ENCODE assay signal across 11 mouse cellular contexts in genomic region chr11:68089885-68090592, GRCm38 (mm10).
DNase-seq lines count a peak whose midpoint lies in the region; ATAC-seq and TF ChIP-seq lines count a peak whose summit lies in the region.
"Had no signal": no experiment of that assay in that cellular context is flagged by ENCODE, and none has a peak within 500 bp of the region (broad histone marks: within the 10 kb centered on the region; RNA-seq: fewer than 3 reads in every experiment).

No protein-coding gene starts in this region.

- H3K36me3 ChIP-seq in heart, postnatal 0 days (replicated peaks; ENCODE audit: control insufficient read depth, insufficient read depth, low read length), result no peaks in the 10 kb centered on the region
- H3K36me3 ChIP-seq in ES-E14 (ENCODE audit: control insufficient read depth, insufficient read depth, low read length, poor library complexity, severe bottlenecking), result no peaks in the 10 kb centered on the region
- H3K36me3 ChIP-seq in embryonic facial prominence, embryonic 10.5 days (replicated peaks), result no peaks in the 10 kb centered on the region
- H3K36me3 ChIP-seq: midbrain, embryonic 12.5 days had no signal

- no peak overlapping the region for H3K4me2 ChIP-seq in heart, postnatal 0 days (ENCODE audit: low read depth, low read length)
- H3K4me2 ChIP-seq: midbrain, embryonic 12.5 days had no signal

- WGBS in heart, postnatal 0 days, result 29% methylated on average over 13 of the region's 13 CpGs
- WGBS in embryonic facial prominence, embryonic 10.5 days, result 56% methylated on average over 13 of the region's 13 CpGs

- no peak overlapping the region for H3K9ac ChIP-seq in heart, postnatal 0 days (replicated peaks; ENCODE audit: low read depth, low read length)
- peak overlapping the region; percentile 42; the same call in 1 of the 2 replicates for H3K9ac ChIP-seq in ES-E14 (ENCODE audit: insufficient read depth, low read depth, low read length, poor library complexity, severe bottlenecking)
- H3K9ac ChIP-seq: midbrain, embryonic 12.5 days had no signal

- H3K27ac ChIP-seq in heart, postnatal 0 days (ENCODE audit: low read depth), result no peak overlapping the region; the same call in 1 of the 2 replicates
- no peak overlapping the region for H3K27ac ChIP-seq in ES-E14 (ENCODE audit: insufficient read depth, low read depth, low read length, poor library complexity, severe bottlenecking)
- peak overlapping the region; percentile 73 for H3K27ac ChIP-seq in embryonic facial prominence, embryonic 10.5 days (replicated peaks)
- H3K27ac ChIP-seq: left cerebral cortex, adult 2 months; midbrain, embryonic 12.5 days had no signal

- TF ChIP-seq CTCF in heart, postnatal 0 days (IDR thresholded peaks at IDR 0.05; ENCODE audit: low read depth), result no peak

- no peak for TF ChIP-seq EP300 in heart, postnatal 0 days (IDR thresholded peaks at IDR 0.05; ENCODE audit: low read depth)

- H3K4me3 ChIP-seq in heart, postnatal 0 days (ENCODE audit: low read depth, low read length), result no peak overlapping the region
- no peak overlapping the region for H3K4me3 ChIP-seq in ES-E14 (ENCODE audit: insufficient read depth in 1 of 2, low read depth in 1 of 2, low read length in 2 of 2, poor library complexity in 1 of 2, severe bottlenecking in 1 of 2)
- H3K4me3 ChIP-seq in embryonic facial prominence, embryonic 10.5 days, result no peak overlapping the region
- H3K4me3 ChIP-seq: erythroblast, embryonic 14.5 days; left cerebral cortex, adult 2 months; midbrain, embryonic 12.5 days had no signal

- peak; percentile 28 for DNase-seq in heart, postnatal 0 days (ENCODE audit: low spot score)
- no peak for DNase-seq in heart, adult 18-20 months
- DNase-seq in ES-E14 (ENCODE audit: low read depth, low spot score), result peak; percentile 49
- peak; percentile 42 for DNase-seq in embryonic facial prominence, embryonic 10.5 days (ENCODE audit: low spot score)
- DNase-seq in lung, postnatal 25 days (ENCODE audit: low spot score), result peak; percentile 20
- DNase-seq in adrenal gland, adult 8-10 months, result no peak
- DNase-seq in spleen, postnatal 10 days (ENCODE audit: low spot score in 2 of 2), result no peak
- DNase-seq in gastrocnemius, adult 18-20 months (ENCODE audit: low spot score), result no peak

- H3K9me3 ChIP-seq in heart, postnatal 0 days (replicated peaks; ENCODE audit: control insufficient read depth, low read length), result no peaks in the 10 kb centered on the region
- H3K9me3 ChIP-seq in ES-E14 (ENCODE audit: control insufficient read depth, insufficient read depth, low read depth, low read length), result no peaks in the 10 kb centered on the region
- no peaks in the 10 kb centered on the region for H3K9me3 ChIP-seq in embryonic facial prominence, embryonic 10.5 days
- H3K9me3 ChIP-seq: midbrain, embryonic 12.5 days had no signal

- in situ Hi-C loops in ES-E14 (cut with MboI; ENCODE audit: low sequenced_read_pairs in 2 of 2, unreplicated experiment in 2 of 2), result no loop called here

- no peaks in the 10 kb centered on the region for H3K27me3 ChIP-seq in heart, postnatal 0 days (ENCODE audit: control insufficient read depth, insufficient read depth, low read length)
- no peaks in the 10 kb centered on the region; the same call in 1 of the 2 replicates for H3K27me3 ChIP-seq in embryonic facial prominence, embryonic 10.5 days (replicated peaks; ENCODE audit: low read depth, poor library complexity, severe bottlenecking)
- H3K27me3 ChIP-seq: midbrain, embryonic 12.5 days had no signal

- H3K4me1 ChIP-seq in heart, postnatal 0 days (ENCODE audit: control insufficient read depth, insufficient read depth), result peaks cover 12% of the 10 kb centered on the region; the same call in 1 of the 2 replicates
- H3K4me1 ChIP-seq in ES-E14 (ENCODE audit: control insufficient read depth in 2 of 2, insufficient read depth in 2 of 2, low read length in 2 of 2, poor library complexity in 1 of 2), result peaks cover 0 to 3% of the 10 kb centered on the region in 2 experiments; a peak in 1 of 4 replicates
- H3K4me1 ChIP-seq in embryonic facial prominence, embryonic 10.5 days, result peaks cover 17% of the 10 kb centered on the region

- no peak for ATAC-seq in heart, postnatal 0 days (ENCODE audit: insufficient read depth, low read depth)

TF ChIP-seq in ES-E14, 5 proteins besides CTCF, POLR2A, EP300 and RAD21:
- TF ChIP-seq HCFC1 (IDR thresholded peaks at IDR 0.05; ENCODE audit: borderline replicate concordance, insufficient read depth, low read length) (no peak), MAFK (IDR thresholded peaks at IDR 0.05; ENCODE audit: insufficient read depth, low read depth, low read length) (no peak), CHD2 (IDR thresholded peaks at IDR 0.05; ENCODE audit: low read depth, low read length) (no peak), ZC3H11A (IDR thresholded peaks at IDR 0.05; ENCODE audit: borderline replicate concordance, low read depth, low read length) (no peak), ZNF384 (IDR thresholded peaks at IDR 0.05; ENCODE audit: low read depth, low read length) (no peak)

Comparison
In these comparisons a context has a peak if more than half of its experiments do, and no peak if none do; other contexts are left out.
1. DNase-seq: peak in heart, postnatal 0 days (single experiment), ES-E14 (single experiment), embryonic facial prominence, embryonic 10.5 days (single experiment) and lung, postnatal 25 days (single experiment); none in heart, adult 18-20 months (0 of 2), adrenal gland, adult 8-10 months (single experiment), spleen, postnatal 10 days (0 of 2) and gastrocnemius, adult 18-20 months (single experiment).